Mouse (Mus musculus): Measurements from ENCODE around the gene Spata2l. TPM values are rescaled to one million over a fixed set of nuclear protein-coding genes. Genes with fewer than 3 reads are reported as not detected.

Spata2l gene
- total and polyA plus RNA-seq, 2 experiments from 2014 or later, result 14.3 to 19.6 TPM

GRCm38 (mm10) chr8:123220917-123221316, 15.1 kb downstream of the Spata2l start:
- TF ChIP-seq CTCF (IDR thresholded peaks at IDR 0.05), result no peak
- WGBS, result 88% methylated on average over 1 of the region's 1 CpGs
- no peaks in the 10 kb centered on the region for H3K27me3 ChIP-seq (ENCODE audit: insufficient read depth, low read length)

DNA sequence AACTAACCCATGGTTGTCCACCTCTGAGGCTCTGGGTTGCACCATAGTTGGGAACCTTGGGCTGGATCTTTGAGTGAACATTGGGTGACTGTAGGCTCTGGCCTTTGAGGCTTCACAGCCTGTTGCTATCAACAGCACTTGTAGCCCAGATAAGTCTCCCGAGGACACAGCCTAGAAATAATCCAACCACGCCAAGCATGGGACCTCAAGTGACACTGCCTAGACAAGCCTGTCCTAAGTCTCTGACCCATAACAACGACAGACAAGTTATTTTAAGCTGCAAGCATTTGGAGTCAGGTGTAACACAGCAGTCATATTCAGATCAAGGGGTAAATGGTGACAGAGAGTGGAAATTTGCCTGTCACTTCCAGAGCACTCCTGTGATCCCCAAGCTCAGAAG, 20.6 kb downstream of the Spata2l start:
- TF ChIP-seq CTCF (IDR thresholded peaks at IDR 0.05), result no peak
- peaks cover 14% of the 10 kb centered on the region; the same call in 1 of the 2 replicates for H3K4me1 ChIP-seq (ENCODE audit: insufficient read depth, low read length)
- no peak for ATAC-seq (ENCODE audit: low FRiP score)

More at GRCm38 (mm10) chr8:123220917-123221316, 15.1 kb downstream of the Spata2l start:
- no peak overlapping the region for H3K9ac ChIP-seq (replicated peaks; ENCODE audit: low read length, poor library complexity, severe bottlenecking)
- DNase-seq (ENCODE audit: low spot score) (no peak), ATAC-seq (ENCODE audit: low FRiP score) (no peak)
- H3K9me3 ChIP-seq (ENCODE audit: low read length), result no peaks in the 10 kb centered on the region
- no peak overlapping the region for H3K4me3 ChIP-seq (ENCODE audit: low read depth, low read length)
- H3K27ac ChIP-seq (ENCODE audit: low read depth, low read length), result no peak overlapping the region
- H3K36me3 ChIP-seq (ENCODE audit: insufficient read depth, low read length), result no peaks in the 10 kb centered on the region
- H3K4me1 ChIP-seq (ENCODE audit: insufficient read depth, low read length), result 0 out of 2 replicates have a peak, but pooled peaks cover 3% of the 10 kb centered on the region
- no peak overlapping the region for H3K4me2 ChIP-seq (ENCODE audit: low read depth, low read length, poor library complexity, severe bottlenecking)

GRCm38 (mm10) chr8:123213118-123213772, 22.8 kb downstream of the Spata2l start:
- H3K4me2 ChIP-seq (ENCODE audit: low read depth, low read length, poor library complexity, severe bottlenecking), result peak overlapping the region; percentile 92
- peak overlapping the region; percentile 77 for H3K27ac ChIP-seq (ENCODE audit: low read depth, low read length)
- H3K27me3 ChIP-seq (ENCODE audit: insufficient read depth, low read length), result no peaks in the 10 kb centered on the region
- peak overlapping the region; percentile 98 for H3K9ac ChIP-seq (replicated peaks; ENCODE audit: low read length, poor library complexity, severe bottlenecking)
- DNase-seq (ENCODE audit: low spot score) (no peak), ATAC-seq (ENCODE audit: low FRiP score) (no peak; the same call in 1 of the 2 replicates)
- peak overlapping the region; percentile 90 for H3K4me3 ChIP-seq (ENCODE audit: low read depth, low read length)
- H3K9me3 ChIP-seq (ENCODE audit: low read length), result no peaks in the 10 kb centered on the region
- peaks cover 20% of the 10 kb centered on the region for H3K36me3 ChIP-seq (ENCODE audit: insufficient read depth, low read length)
- TF ChIP-seq CTCF (IDR thresholded peaks at IDR 0.05), result no peak
- peaks cover 14% of the 10 kb centered on the region; the same call in 1 of the 2 replicates for H3K4me1 ChIP-seq (ENCODE audit: insufficient read depth, low read length)
- WGBS, result 18% methylated on average over 22 of the region's 22 CpGs

More for the DNA sequence above, 20.6 kb downstream of the Spata2l start:
- no peak overlapping the region for H3K9ac ChIP-seq (replicated peaks; ENCODE audit: low read length, poor library complexity, severe bottlenecking)
- DNase-seq (ENCODE audit: low spot score), result no peak
- no peaks in the 10 kb centered on the region for H3K36me3 ChIP-seq (ENCODE audit: insufficient read depth, low read length)
- 70% methylated on average over 3 of the region's 3 CpGs for WGBS
- H3K27me3 ChIP-seq (ENCODE audit: insufficient read depth, low read length), result no peaks in the 10 kb centered on the region
- no peaks in the 10 kb centered on the region for H3K9me3 ChIP-seq (ENCODE audit: low read length)
- H3K4me2 ChIP-seq (ENCODE audit: low read depth, low read length, poor library complexity, severe bottlenecking), result no peak overlapping the region
- H3K27ac ChIP-seq (ENCODE audit: low read depth, low read length), result no peak overlapping the region
- H3K4me3 ChIP-seq (ENCODE audit: low read depth, low read length), result no peak overlapping the region

DNA sequence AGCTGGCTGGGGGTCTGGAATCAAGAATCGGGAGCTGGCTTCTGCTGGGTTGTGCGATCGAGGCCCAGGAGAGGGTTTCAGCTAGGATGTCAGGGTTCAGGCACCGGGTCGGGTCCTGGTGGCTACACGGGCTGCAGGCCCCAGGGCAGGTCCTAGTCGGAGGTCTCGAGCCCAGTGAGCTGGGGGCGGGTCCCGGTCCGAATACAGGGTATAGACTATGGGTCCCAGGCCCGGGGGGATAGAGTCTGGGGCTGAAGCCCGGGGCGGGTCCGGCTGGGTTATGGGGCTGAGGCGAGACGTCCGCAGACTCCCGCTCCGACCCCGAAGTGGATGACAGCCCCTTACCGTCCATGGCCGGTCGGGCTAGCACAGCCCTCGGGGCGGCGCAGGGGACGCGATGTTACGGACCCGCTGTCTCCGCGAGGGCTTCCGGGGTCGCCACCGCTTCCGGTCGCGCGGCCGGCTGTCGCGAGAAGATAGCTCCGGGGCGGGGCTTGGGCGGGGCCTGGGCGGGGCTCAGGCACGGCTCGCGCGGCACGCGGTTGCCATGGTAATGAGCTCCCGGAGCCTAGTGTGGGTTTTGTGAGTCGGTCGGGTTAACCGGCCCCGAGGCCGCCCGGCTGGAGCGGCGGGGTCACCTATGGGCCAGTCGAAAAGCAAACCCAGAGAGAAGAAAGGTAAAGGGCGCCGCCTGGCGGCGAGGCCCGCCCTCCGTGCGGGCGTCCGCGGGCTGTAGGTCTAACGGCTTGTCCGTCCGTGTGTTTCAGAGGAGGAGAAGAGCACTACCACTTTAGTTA, 23.5 kb downstream of the Spata2l start, which contains the start of the genes Chmp1a and Spata33:
Gene Chmp1a, minus strand, starts transcription at position 443 of the 797 bp plus-strand sequence.
Gene Spata33, plus strand, starts transcription at position 512 of the 797 bp plus-strand sequence.
- peak; percentile 94 for ATAC-seq (ENCODE audit: low FRiP score)
- Histone ChIP-seq H3K27ac (ENCODE audit: low read depth, low read length) (peak within 1 kb of the TSS; percentile 77), H3K4me2 (ENCODE audit: low read depth, low read length, poor library complexity, severe bottlenecking) (peak within 1 kb of the TSS; percentile 92), H3K36me3 (ENCODE audit: insufficient read depth, low read length) (peaks cover 28% of the 10 kb centered on the region), H3K9ac (replicated peaks; ENCODE audit: low read length, poor library complexity, severe bottlenecking) (peak within 1 kb of the TSS; percentile 98), H3K4me1 (ENCODE audit: insufficient read depth, low read length) (peaks cover 14% of the 10 kb centered on the region; the same call in 1 of the 2 replicates), H3K9me3 (ENCODE audit: low read length) (no peaks in the 10 kb centered on the region), H3K27me3 (ENCODE audit: insufficient read depth, low read length) (no peaks in the 10 kb centered on the region), H3K4me3 (ENCODE audit: low read depth, low read length) (peak within 1 kb of the TSS; percentile 90)
- peak; percentile 68 for TF ChIP-seq CTCF (IDR thresholded peaks at IDR 0.05)
- WGBS, result under 1% methylated on average over 76 of the region's 76 CpGs
- peak; percentile 95 for DNase-seq (ENCODE audit: low spot score)

DNA sequence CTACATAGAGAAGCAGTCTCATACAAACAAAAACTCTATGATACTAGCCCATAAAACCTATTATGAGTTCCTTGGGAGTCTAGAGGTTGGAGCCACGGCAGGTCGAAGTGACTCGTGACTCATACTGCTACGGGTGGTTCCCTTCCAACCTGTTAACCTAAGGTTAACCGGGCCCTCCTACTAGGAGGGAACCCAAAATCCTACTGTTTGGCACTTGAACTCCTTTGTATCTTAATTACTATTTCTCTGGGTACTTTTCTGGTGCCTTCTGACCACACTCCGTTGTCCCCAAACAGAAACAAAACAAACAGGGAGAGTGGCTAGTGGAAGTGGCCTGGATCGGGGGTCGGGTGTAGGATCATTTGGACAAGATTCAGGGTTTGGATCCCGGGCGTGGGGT, 24.2 kb downstream of the Spata2l start:
- 52% methylated on average over 10 of the region's 10 CpGs for WGBS

More for the DNA sequence above, 24.2 kb downstream of the Spata2l start:
- Histone ChIP-seq H3K4me1 (ENCODE audit: insufficient read depth, low read length) (peaks cover 14% of the 10 kb centered on the region; the same call in 1 of the 2 replicates), H3K9me3 (ENCODE audit: low read length) (no peaks in the 10 kb centered on the region), H3K9ac (replicated peaks; ENCODE audit: low read length, poor library complexity, severe bottlenecking) (peak overlapping the region; percentile 98), H3K4me3 (ENCODE audit: low read depth, low read length) (peak overlapping the region; percentile 90), H3K4me2 (ENCODE audit: low read depth, low read length, poor library complexity, severe bottlenecking) (peak overlapping the region; percentile 92), H3K36me3 (ENCODE audit: insufficient read depth, low read length) (peaks cover 34% of the 10 kb centered on the region), H3K27me3 (ENCODE audit: insufficient read depth, low read length) (no peaks in the 10 kb centered on the region), H3K27ac (ENCODE audit: low read depth, low read length) (peak overlapping the region; percentile 77; the same call in 1 of the 2 replicates)
- ATAC-seq (ENCODE audit: low FRiP score) (no peak), DNase-seq (ENCODE audit: low spot score) (no peak)
- no peak for TF ChIP-seq CTCF (IDR thresholded peaks at IDR 0.05)

All from midbrain, postnatal 0 days (tissue).